Mouse (Mus musculus) testis, adult 2 months (tissue): ENCODE results near the gene Ablim2. TPM values are rescaled to one million over a fixed set of nuclear protein-coding genes. Genes with fewer than 3 reads are reported as not detected.

ENCODE experiments used
- H3K27ac ChIP-seq: fragments of 200-500 bp; 2 replicates; pipeline ENCODE4 v1.5.1; 2012; ENCODE audit warnings: low read depth, low read length; ENCODE audit not compliant: control insufficient read depth, insufficient read depth
- H3K27me3 ChIP-seq: fragments of 200-500 bp; 2 replicates; pipeline ENCODE4 v1.6.1; 2012; ENCODE audit warnings: mild to moderate bottlenecking, low read length, moderate library complexity; ENCODE audit not compliant: control insufficient read depth, insufficient read depth
- H3K36me3 ChIP-seq: fragments of 200-500 bp; 2 replicates; pipeline ENCODE4 v1.6.1; 2012; ENCODE audit warnings: mild to moderate bottlenecking, low read length; ENCODE audit not compliant: control insufficient read depth, insufficient read depth
- H3K4me1 ChIP-seq: fragments of 200-500 bp; 2 replicates; pipeline ENCODE4 v1.6.1; 2012; ENCODE audit warnings: low read length; ENCODE audit not compliant: control insufficient read depth, insufficient read depth
- H3K4me3 ChIP-seq: fragments of 200-500 bp; 2 replicates; pipeline ENCODE4 v1.5.1; 2012; ENCODE audit warnings: low read depth, mild to moderate bottlenecking, low read length, moderate library complexity, mixed read lengths; ENCODE audit not compliant: control insufficient read depth
- CTCF ChIP-seq: fragments of 200-500 bp; IDR thresholded peaks from 2 replicates; pipeline ENCODE4 v1.5.1; 2012; ENCODE audit warnings: low read depth, mild to moderate bottlenecking, inconsistent platforms, low read length, moderate library complexity; ENCODE audit not compliant: control insufficient read depth, insufficient read depth, insufficient replicate concordance
- POLR2A ChIP-seq: fragments of 200-500 bp; IDR thresholded peaks from 2 replicates; pipeline ENCODE4 v1.6.1; 2012; ENCODE audit warnings: low read depth, mild to moderate bottlenecking, inconsistent platforms, low read length, moderate library complexity; ENCODE audit not compliant: control insufficient read depth
- polyA plus RNA-seq: library from polyadenylated mRNA; depleted of rRNA; stranded (reverse); fragments of >200 nt; gene quantifications from 2 replicates; pipeline ENCODE4 v1.2.3, GENCODE M21; 2012

The Ablim2 gene
- polyA plus RNA-seq, 1 experiment: 1.2 TPM

GRCm38 (mm10) chr5:35796136-35796535 lies 38.5 kb downstream of the Ablim2 start:
- H3K36me3 ChIP-seq: no peaks in the 10 kb centered on the region
- H3K4me1 ChIP-seq: peaks cover under 1% of the 10 kb centered on the region
- H3K27me3 ChIP-seq: no peaks in the 10 kb centered on the region
- TF ChIP-seq CTCF: no peak
- TF ChIP-seq POLR2A: no peak
- no peak overlapping the region for H3K4me3 ChIP-seq
- no peak overlapping the region for H3K27ac ChIP-seq

GRCm38 (mm10) chr5:35799090-35799489 lies 41.4 kb downstream of the Ablim2 start:
- Histone ChIP-seq H3K4me1 (no peaks in the 10 kb centered on the region; the same call in 1 of the 2 replicates), H3K36me3 (no peaks in the 10 kb centered on the region), H3K27me3 (no peaks in the 10 kb centered on the region), H3K4me3 (no peak overlapping the region), H3K27ac (no peak overlapping the region)
- TF ChIP-seq CTCF (no peak), POLR2A (no peak)

- TF ChIP-seq CTCF: no peak
- no peak for TF ChIP-seq POLR2A
- H3K4me1 ChIP-seq: no peaks in the 10 kb centered on the region
These were observed 45.7 kb downstream of the Ablim2 start for GRCm38 (mm10) chr5:35803416-35803815.

GRCm38 (mm10) chr5:35804685-35805084 lies 47.0 kb downstream of the Ablim2 start:
- H3K27ac ChIP-seq: no peak overlapping the region
- TF ChIP-seq POLR2A (no peak), CTCF (no peak)
- H3K4me1 ChIP-seq: no peaks in the 10 kb centered on the region
- H3K36me3 ChIP-seq: no peaks in the 10 kb centered on the region
- H3K4me3 ChIP-seq: no peak overlapping the region
- H3K27me3 ChIP-seq: no peaks in the 10 kb centered on the region

More at GRCm38 (mm10) chr5:35803416-35803815, 45.7 kb downstream of the Ablim2 start:
- Histone ChIP-seq H3K4me3 (no peak overlapping the region), H3K27ac (no peak overlapping the region), H3K36me3 (no peaks in the 10 kb centered on the region), H3K27me3 (no peaks in the 10 kb centered on the region)

- Histone ChIP-seq H3K27me3 (no peaks in the 10 kb centered on the region), H3K4me3 (no peak overlapping the region), H3K36me3 (no peaks in the 10 kb centered on the region), H3K27ac (no peak overlapping the region), H3K4me1 (no peaks in the 10 kb centered on the region)
- no peak for TF ChIP-seq POLR2A
- TF ChIP-seq CTCF: no peak
These were observed 47.5 kb downstream of the Ablim2 start for GRCm38 (mm10) chr5:35805209-35805608.

- Histone ChIP-seq H3K36me3 (no peaks in the 10 kb centered on the region), H3K4me3 (no peak overlapping the region), H3K27ac (no peak overlapping the region), H3K27me3 (no peaks in the 10 kb centered on the region), H3K4me1 (no peaks in the 10 kb centered on the region)
- TF ChIP-seq POLR2A (no peak), CTCF (no peak)
These were observed 49.3 kb downstream of the Ablim2 start for GRCm38 (mm10) chr5:35807018-35807417.

- TF ChIP-seq POLR2A (no peak), CTCF (no peak)
- no peaks in the 10 kb centered on the region; the same call in 1 of the 2 replicates for H3K4me1 ChIP-seq
- H3K36me3 ChIP-seq: no peaks in the 10 kb centered on the region
- no peak overlapping the region for H3K4me3 ChIP-seq
- H3K27ac ChIP-seq: no peak overlapping the region
- H3K27me3 ChIP-seq: no peaks in the 10 kb centered on the region
These were observed 52.8 kb downstream of the Ablim2 start for GRCm38 (mm10) chr5:35810526-35810925.
